In the genomic region with DNA sequence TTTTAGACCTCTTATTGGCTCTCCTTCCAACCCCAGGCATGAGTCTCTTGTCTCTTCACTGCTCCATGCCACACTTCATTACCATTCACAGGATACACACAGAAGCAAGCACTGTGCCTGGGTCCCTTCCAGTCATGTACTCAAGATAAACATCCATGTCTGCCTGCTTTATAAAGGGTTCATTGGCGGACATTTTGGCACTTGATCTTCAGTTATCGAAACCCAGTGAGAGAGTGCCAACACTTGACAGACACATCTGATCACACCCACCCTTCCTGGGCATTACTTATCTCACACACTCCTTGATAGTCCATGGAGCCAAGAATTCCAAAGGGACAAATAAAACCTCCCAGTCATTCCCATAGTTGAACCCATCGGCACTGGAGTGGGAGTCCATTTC, we compare ENCODE assay signal across 27 mouse cellular contexts.
DNase-seq lines count a peak whose midpoint lies in the region; ATAC-seq lines count a peak whose summit lies in the region.
"Had no signal": no experiment of that assay in that cellular context is flagged by ENCODE, and none has a peak within 500 bp of the region (broad histone marks: within the 10 kb centered on the region; RNA-seq: fewer than 3 reads in every experiment).

No protein-coding gene starts in this region.

- intact Hi-C loops in heart, postnatal 10 days (cut with DNase I) = no loop called here
- intact Hi-C loops in left cerebral cortex, postnatal 10 days (cut with DNase I) = no loop called here

- peaks cover 24% of the 10 kb centered on the region for H3K4me1 ChIP-seq in heart, embryonic 12.5 days (replicated peaks)
- no peaks in the 10 kb centered on the region for H3K4me1 ChIP-seq in midbrain, embryonic 16.5 days (ENCODE audit: control insufficient read depth, insufficient read depth, low read length)
- H3K4me1 ChIP-seq in midbrain, embryonic 14.5 days (ENCODE audit: control insufficient read depth, insufficient read depth, low read length) = no peaks in the 10 kb centered on the region
- no peaks in the 10 kb centered on the region for H3K4me1 ChIP-seq in forebrain, embryonic 14.5 days (ENCODE audit: control insufficient read depth, insufficient read depth, low read length)
- H3K4me1 ChIP-seq: hindbrain, embryonic 12.5 days; limb, embryonic 10.5 days; limb, embryonic 15.5 days; liver, embryonic 13.5 days; midbrain, embryonic 13.5 days; neural tube, embryonic 15.5 days had no signal

- WGBS in heart, embryonic 12.5 days = 37% methylated on average over 3 of the region's 3 CpGs
- 87% methylated on average over 3 of the region's 3 CpGs for WGBS in midbrain, embryonic 16.5 days
- WGBS in midbrain, embryonic 14.5 days = 95% methylated on average over 3 of the region's 3 CpGs
- 86% methylated on average over 3 of the region's 3 CpGs for WGBS in forebrain, embryonic 14.5 days

- H3K9me3 ChIP-seq in heart, embryonic 12.5 days (replicated peaks) = no peaks in the 10 kb centered on the region
- no peaks in the 10 kb centered on the region for H3K9me3 ChIP-seq in midbrain, embryonic 16.5 days (replicated peaks; ENCODE audit: control insufficient read depth, low read length, poor library complexity, severe bottlenecking)
- no peaks in the 10 kb centered on the region for H3K9me3 ChIP-seq in midbrain, embryonic 14.5 days (ENCODE audit: control insufficient read depth, low read length)
- no peaks in the 10 kb centered on the region for H3K9me3 ChIP-seq in forebrain, embryonic 14.5 days (replicated peaks; ENCODE audit: control insufficient read depth, low read length)
- H3K9me3 ChIP-seq: G1E; hindbrain, embryonic 12.5 days; limb, embryonic 10.5 days; limb, embryonic 15.5 days; liver, embryonic 13.5 days; midbrain, embryonic 13.5 days; neural tube, embryonic 15.5 days had no signal

- no peak for ATAC-seq in heart, embryonic 12.5 days (ENCODE audit: insufficient number of reproducible peaks, low FRiP score)
- 0 out of 2 replicates have a peak, but pooled peaks have one; percentile 14 for ATAC-seq in midbrain, embryonic 16.5 days
- no peak for ATAC-seq in midbrain, embryonic 14.5 days (ENCODE audit: low FRiP score, low TSS enrichment)
- no peak for ATAC-seq in forebrain, embryonic 14.5 days
- ATAC-seq: forebrain, postnatal 0 days; intestine, embryonic 16.5 days; midbrain, embryonic 13.5 days had no signal

- no peak overlapping the region for H3K27ac ChIP-seq in heart, embryonic 12.5 days (ENCODE audit: poor library complexity, severe bottlenecking)
- no peak overlapping the region for H3K27ac ChIP-seq in midbrain, embryonic 16.5 days (ENCODE audit: low read length)
- no peak overlapping the region for H3K27ac ChIP-seq in midbrain, embryonic 14.5 days (replicated peaks; ENCODE audit: low read depth, low read length)
- no peak overlapping the region for H3K27ac ChIP-seq in forebrain, embryonic 14.5 days (ENCODE audit: low read depth, low read length)
- H3K27ac ChIP-seq: hindbrain, embryonic 12.5 days; kidney, postnatal 0 days; limb, embryonic 10.5 days; limb, embryonic 15.5 days; liver, embryonic 13.5 days; macrophage; midbrain, embryonic 13.5 days; neural tube, embryonic 15.5 days had no signal

- no peak overlapping the region for H3K4me3 ChIP-seq in heart, embryonic 12.5 days
- H3K4me3 ChIP-seq in midbrain, embryonic 16.5 days (ENCODE audit: low read depth, low read length) = no peak overlapping the region
- H3K4me3 ChIP-seq in midbrain, embryonic 14.5 days (replicated peaks; ENCODE audit: low read depth, low read length) = no peak overlapping the region
- no peak overlapping the region for H3K4me3 ChIP-seq in forebrain, embryonic 14.5 days (ENCODE audit: low read depth, low read length)
- H3K4me3 ChIP-seq: hindbrain, embryonic 12.5 days; limb, embryonic 10.5 days; limb, embryonic 15.5 days; liver, embryonic 13.5 days; midbrain, embryonic 13.5 days; neural tube, embryonic 15.5 days had no signal

- H3K36me3 ChIP-seq in heart, embryonic 12.5 days = no peaks in the 10 kb centered on the region
- no peaks in the 10 kb centered on the region for H3K36me3 ChIP-seq in midbrain, embryonic 16.5 days (ENCODE audit: control insufficient read depth, insufficient read depth, low read length)
- no peaks in the 10 kb centered on the region for H3K36me3 ChIP-seq in midbrain, embryonic 14.5 days (ENCODE audit: control insufficient read depth, insufficient read depth, low read length)
- H3K36me3 ChIP-seq in forebrain, embryonic 14.5 days (ENCODE audit: control insufficient read depth, insufficient read depth, low read length) = no peaks in the 10 kb centered on the region
- H3K36me3 ChIP-seq: G1E; hindbrain, embryonic 12.5 days; limb, embryonic 10.5 days; limb, embryonic 15.5 days; liver, embryonic 13.5 days; midbrain, embryonic 13.5 days; neural tube, embryonic 15.5 days had no signal

- no peaks in the 10 kb centered on the region for H3K27me3 ChIP-seq in heart, embryonic 12.5 days (replicated peaks)
- H3K27me3 ChIP-seq in midbrain, embryonic 16.5 days (ENCODE audit: control insufficient read depth, insufficient read depth, low read depth, low read length) = no peaks in the 10 kb centered on the region
- H3K27me3 ChIP-seq in midbrain, embryonic 14.5 days (ENCODE audit: control insufficient read depth, insufficient read depth, low read length) = no peaks in the 10 kb centered on the region
- no peaks in the 10 kb centered on the region for H3K27me3 ChIP-seq in forebrain, embryonic 14.5 days (replicated peaks; ENCODE audit: control insufficient read depth, insufficient read depth, low read length)
- H3K27me3 ChIP-seq: hindbrain, embryonic 12.5 days; limb, embryonic 15.5 days; liver, embryonic 13.5 days; midbrain, embryonic 13.5 days; neural tube, embryonic 15.5 days had no signal

- H3K4me2 ChIP-seq in heart, embryonic 12.5 days = no peak overlapping the region
- no peak overlapping the region for H3K4me2 ChIP-seq in midbrain, embryonic 16.5 days (ENCODE audit: low read length)
- no peak overlapping the region for H3K4me2 ChIP-seq in midbrain, embryonic 14.5 days (ENCODE audit: low read length)
- H3K4me2 ChIP-seq in forebrain, embryonic 14.5 days (ENCODE audit: low read length) = no peak overlapping the region
- H3K4me2 ChIP-seq: hindbrain, embryonic 12.5 days; limb, embryonic 15.5 days; liver, embryonic 13.5 days; midbrain, embryonic 13.5 days; neural tube, embryonic 15.5 days had no signal

- H3K9ac ChIP-seq in heart, embryonic 12.5 days = no peak overlapping the region
- H3K9ac ChIP-seq in midbrain, embryonic 16.5 days (ENCODE audit: low read depth, low read length) = no peak overlapping the region
- no peak overlapping the region for H3K9ac ChIP-seq in midbrain, embryonic 14.5 days (replicated peaks; ENCODE audit: low read length)
- no peak overlapping the region for H3K9ac ChIP-seq in forebrain, embryonic 14.5 days (ENCODE audit: low read length)
- H3K9ac ChIP-seq: forebrain, postnatal 0 days; hindbrain, embryonic 12.5 days; limb, embryonic 15.5 days; liver, embryonic 13.5 days; midbrain, embryonic 13.5 days; neural tube, embryonic 15.5 days had no signal

- peak; percentile 66 to 80 for DNase-seq in heart, adult 18-20 months
- DNase-seq in midbrain, embryonic 14.5 days = no peak
- DNase-seq in heart, postnatal 10 days = peak; percentile 35 to 71
- no peak for DNase-seq in forebrain, embryonic 14.5 days (ENCODE audit: low spot score)
- no peak for DNase-seq in left cerebral cortex, postnatal 10 days (ENCODE audit: extremely low spot score in 1 of 2, low spot score in 2 of 2)
- DNase-seq: adrenal gland, adult 8-10 months; cerebellum, adult 8-10 months; cerebellum, postnatal 36 days; forebrain, postnatal 0 days; gastrocnemius, postnatal 10 days; kidney, adult 8-10 months; kidney, postnatal 4 days; liver, embryonic 13.5 days; retina, postnatal 1 day; right cerebral cortex, postnatal 14 days; thymus, postnatal 4 days had no signal

Comparison
In these comparisons a context has a peak if more than half of its experiments do, and no peak if none do; other contexts are left out.
1. DNase-seq: peak in heart, adult 18-20 months (2 of 2) and heart, postnatal 10 days (2 of 2); none in midbrain, embryonic 14.5 days (single experiment), forebrain, embryonic 14.5 days (single experiment) and left cerebral cortex, postnatal 10 days (0 of 2).